Mouse (Mus musculus) small intestine, adult 2 months (tissue): ENCODE results near the gene Sycn.

Source experiments
- CTCF ChIP-seq: fragments of 200-500 bp; IDR thresholded peaks from 2 replicates; pipeline ENCODE4 v1.5.1; 2012; ENCODE audit warnings: low read depth, mild to moderate bottlenecking, control low read depth, inconsistent platforms, low read length, moderate library complexity, mixed read lengths; ENCODE audit not compliant: insufficient replicate concordance, insufficient read length; ENCODE audit errors: extremely low read depth
- POLR2A ChIP-seq: fragments of 200-500 bp; IDR thresholded peaks from 2 replicates; pipeline ENCODE4 v1.6.1; 2012; ENCODE audit warnings: low read depth, mild to moderate bottlenecking, control low read depth, inconsistent platforms, low read length, moderate library complexity

DNA sequence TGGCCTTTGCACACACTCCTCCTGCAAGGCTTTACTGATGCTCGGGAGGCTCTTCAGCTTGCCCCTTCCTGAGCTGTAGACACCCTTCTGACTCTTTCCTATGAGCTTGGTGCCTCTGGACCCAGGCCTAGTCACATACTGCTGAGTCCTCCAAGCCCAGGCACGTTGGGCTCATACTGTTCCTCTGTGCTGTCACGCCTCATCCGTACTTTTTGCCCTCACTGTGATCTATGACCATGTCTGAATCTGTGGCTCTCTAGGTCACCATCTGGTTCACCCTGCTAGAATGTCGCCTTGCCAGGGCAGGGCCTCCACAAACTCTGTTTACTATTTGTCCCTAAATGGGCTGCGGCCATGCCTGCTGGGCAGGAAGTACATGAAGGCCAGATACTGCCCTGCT lies 12.4 kb downstream of the Sycn start:
- TF ChIP-seq CTCF (no peak), POLR2A (no peak)
